Mouse (Mus musculus): Measurements from ENCODE around the gene Rnf44.

- TF ChIP-seq CTCF (IDR thresholded peaks at IDR 0.05; ENCODE audit: control insufficient read depth, insufficient read depth, low read length) (no peak), POLR2A (IDR thresholded peaks at IDR 0.05; ENCODE audit: borderline replicate concordance, control insufficient read depth, low read depth, low read length) (no peak)
Observed at GRCm38 (mm10) chr13:54691737-54692136, 2.0 kb downstream of the Rnf44 start.
